Mouse (Mus musculus) hindbrain, embryonic 12.5 days (tissue): ENCODE results near the gene Spock1. TPM values are rescaled to one million over a fixed set of nuclear protein-coding genes. Genes with fewer than 3 reads are reported as not detected.
"Not testable (repeated sequence)": the region's sequence is repeated elsewhere in the genome, so short reads cannot be mapped to it uniquely, and the experiment has no call there.

Experiments used
- ATAC-seq: fragments of 200-750 bp; cut with Nextera tagmentation; 2 replicates; pipeline ENCODE4 v1.8.0; 2017; ENCODE audit warnings: moderate TSS enrichment; ENCODE audit not compliant: low FRiP score
- H3K27ac ChIP-seq: fragments of 300-500 bp; sonication (generic); 2 replicates; pipeline ENCODE4 v1.5.1; 2016; ENCODE audit warnings: mild to moderate bottlenecking
- H3K27me3 ChIP-seq: fragments of 300-500 bp; sonication (generic); 2 replicates; pipeline ENCODE4 v1.6.1; 2016; ENCODE audit warnings: mild to moderate bottlenecking
- H3K36me3 ChIP-seq: fragments of 300-500 bp; sonication (generic); 2 replicates; pipeline ENCODE4 v1.6.1; 2016; ENCODE audit warnings: mild to moderate bottlenecking
- H3K4me1 ChIP-seq: fragments of 300-500 bp; sonication (generic); 2 replicates; pipeline ENCODE4 v1.6.1; 2016
- H3K4me2 ChIP-seq: fragments of 300-500 bp; sonication (generic); replicated peaks from 2 replicates; pipeline ENCODE4 v1.6.1; 2016; ENCODE audit warnings: mild to moderate bottlenecking
- H3K4me3 ChIP-seq: fragments of 300-500 bp; sonication (generic); 2 replicates; pipeline ENCODE4 v1.5.1; 2016; ENCODE audit warnings: mild to moderate bottlenecking
- H3K9ac ChIP-seq: fragments of 300-500 bp; sonication (generic); 2 replicates; pipeline ENCODE4 v1.6.1; 2016; ENCODE audit warnings: mild to moderate bottlenecking, moderate library complexity
- H3K9me3 ChIP-seq: fragments of 300-500 bp; sonication (generic); replicated peaks from 2 replicates; pipeline ENCODE4 v1.6.1; 2016; ENCODE audit warnings: mild to moderate bottlenecking
- WGBS: fragments of 180-500 bp; shearing (Covaris S2); methylation state at CpG from one replicate; pipeline ENCODE4 v1.1.7; 2016; 5-methylcytosine and 5-hydroxymethylcytosine counted together
- polyA plus RNA-seq: library from polyadenylated mRNA; unstranded; fragments of >200 nt; fragmentation: Nextera tagmentation; extraction: Ambion mirVana; gene quantifications from 2 replicates; pipeline ENCODE4 v1.2.1, GENCODE M21; 2016

Gene Spock1
- polyA plus RNA-seq, 1 experiment from 2014 or later: 31.2 TPM

DNA sequence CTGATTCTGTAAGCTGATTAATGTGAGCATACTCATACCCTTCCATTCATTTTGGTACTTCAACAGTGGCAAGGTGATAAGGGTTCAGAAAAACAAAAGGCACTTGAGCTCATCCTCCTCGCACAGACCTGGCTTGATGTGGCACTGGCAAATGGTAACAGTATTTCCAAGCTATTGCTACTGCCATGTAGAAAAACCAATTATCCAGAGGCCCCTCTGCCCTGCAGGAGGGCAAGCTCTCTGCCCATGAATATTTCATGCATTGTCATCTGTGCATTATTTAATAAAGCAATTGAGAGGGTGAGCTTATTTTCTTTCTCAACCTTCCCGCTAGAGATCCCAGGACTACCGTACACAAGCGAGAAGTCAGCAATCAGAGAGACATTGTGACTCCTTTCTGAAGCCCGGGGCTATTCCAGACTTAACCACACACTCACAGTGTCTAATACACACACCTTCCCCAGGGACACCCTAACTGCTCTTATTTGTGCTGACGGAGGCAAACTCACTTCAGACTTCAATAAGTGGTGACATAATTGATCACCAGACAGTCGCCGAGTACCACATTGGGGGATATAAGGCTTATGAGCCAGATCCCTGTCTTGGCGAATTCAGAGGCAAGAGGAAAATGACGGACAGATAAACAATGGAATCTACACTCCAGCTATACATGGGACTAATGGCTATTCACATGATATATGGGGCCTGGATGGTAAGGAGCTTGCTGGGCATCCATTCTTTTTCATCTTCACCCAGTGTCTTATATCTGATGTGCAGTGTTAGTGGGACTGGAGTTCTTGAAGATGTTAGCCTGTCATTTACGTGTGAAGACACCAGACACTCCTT is 296.6 kb downstream of the Spock1 start:
- H3K27ac ChIP-seq: peak overlapping the region; percentile 80
- no peaks in the 10 kb centered on the region for H3K36me3 ChIP-seq
- H3K9me3 ChIP-seq: peaks cover 11% of the 10 kb centered on the region; the same call in 1 of the 2 replicates
- peaks cover 18% of the 10 kb centered on the region for H3K27me3 ChIP-seq
- 48% methylated on average over 11 of the region's 11 CpGs for WGBS
- H3K4me3 ChIP-seq: no peak overlapping the region
- H3K9ac ChIP-seq: no peak overlapping the region
- ATAC-seq: peak; percentile 86
- H3K4me2 ChIP-seq: peak overlapping the region; percentile 6; the same call in 1 of the 2 replicates
- peaks cover 13% of the 10 kb centered on the region for H3K4me1 ChIP-seq

DNA sequence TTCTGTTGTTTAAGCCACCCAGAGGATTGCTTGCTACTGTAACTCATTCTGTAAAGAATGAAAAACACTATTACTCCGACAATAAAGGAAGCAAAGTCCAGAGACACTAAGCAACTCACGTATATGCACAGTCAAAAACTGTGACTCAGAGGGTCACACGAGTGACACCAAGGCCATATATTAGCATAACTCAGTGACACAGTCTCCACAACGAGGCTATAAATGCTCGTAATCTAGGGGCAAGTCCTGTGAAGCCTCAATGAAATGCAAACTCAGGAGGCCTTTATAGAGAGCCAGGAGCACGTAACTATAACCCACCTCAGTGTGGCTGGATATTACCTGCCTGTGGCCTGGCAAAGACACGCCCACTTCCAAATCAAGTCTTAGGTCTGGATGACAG is 298.2 kb downstream of the Spock1 start:
- Histone ChIP-seq H3K9me3 (peaks cover 11% of the 10 kb centered on the region; the same call in 1 of the 2 replicates), H3K27me3 (peaks cover 30% of the 10 kb centered on the region), H3K4me1 (peaks cover 20% of the 10 kb centered on the region), H3K36me3 (no peaks in the 10 kb centered on the region), H3K9ac (no peak overlapping the region), H3K4me3 (no peak overlapping the region), H3K4me2 (no peak overlapping the region), H3K27ac (peak overlapping the region; percentile 19; the same call in 1 of the 2 replicates)
- 88% methylated on average over 7 of the region's 7 CpGs for WGBS
- no peak for ATAC-seq

DNA sequence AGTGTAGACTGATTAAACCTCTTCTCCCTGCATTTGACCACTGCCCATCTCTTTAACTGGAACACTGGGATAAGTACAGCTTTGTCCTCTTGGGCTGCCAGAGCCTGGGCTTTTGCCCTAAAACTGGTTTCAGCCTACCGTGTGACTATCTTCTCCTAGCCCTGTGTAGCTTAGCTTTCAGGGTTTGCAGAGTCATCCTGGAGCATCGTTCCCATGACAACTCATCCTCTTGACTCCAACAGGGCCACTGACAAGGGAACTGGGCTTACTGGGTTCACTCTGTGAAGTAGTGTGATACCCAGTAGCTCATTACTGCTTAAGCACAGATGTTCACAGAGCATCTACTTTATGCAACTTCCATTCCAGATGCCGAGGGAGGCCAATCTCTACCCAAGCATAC is 303.7 kb downstream of the Spock1 start:
- no peak overlapping the region for H3K27ac ChIP-seq
- ATAC-seq: no peak
- H3K4me2 ChIP-seq: no peak overlapping the region
- peaks cover 11% of the 10 kb centered on the region; the same call in 1 of the 2 replicates for H3K9me3 ChIP-seq
- no peak overlapping the region for H3K4me3 ChIP-seq
- peaks cover 24% of the 10 kb centered on the region for H3K4me1 ChIP-seq
- peaks cover 78% of the 10 kb centered on the region for H3K27me3 ChIP-seq
- no peak overlapping the region for H3K9ac ChIP-seq
- no peaks in the 10 kb centered on the region for H3K36me3 ChIP-seq
- WGBS: 87% methylated on average over 3 of the region's 3 CpGs

DNA sequence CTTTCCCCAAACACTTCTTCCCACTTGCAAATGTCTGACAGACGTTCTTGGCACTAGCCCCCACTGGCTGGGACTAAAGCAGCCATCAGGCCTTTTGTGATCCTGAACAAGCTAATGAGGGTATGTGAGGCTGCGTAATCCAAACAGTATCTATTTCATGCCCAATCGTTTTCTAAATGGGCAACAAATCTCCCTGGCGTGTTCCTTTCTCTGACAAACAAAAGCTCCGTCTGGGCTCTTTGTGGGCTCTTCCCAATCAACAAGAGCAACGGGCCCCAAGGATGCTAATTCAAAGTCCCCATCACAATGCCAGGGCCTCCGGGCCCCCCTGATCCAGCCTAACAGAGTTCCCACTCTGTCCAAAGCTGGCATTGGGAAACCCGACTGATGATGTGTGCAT is 304.9 kb downstream of the Spock1 start:
- Histone ChIP-seq H3K9me3 (no peaks in the 10 kb centered on the region), H3K27me3 (peaks cover 84% of the 10 kb centered on the region), H3K4me1 (peaks cover 24% of the 10 kb centered on the region), H3K36me3 (no peaks in the 10 kb centered on the region), H3K27ac (no peak overlapping the region), H3K4me2 (no peak overlapping the region), H3K4me3 (no peak overlapping the region), H3K9ac (no peak overlapping the region)
- ATAC-seq: peak; percentile 87
- WGBS: 21% methylated on average over 8 of the region's 8 CpGs

DNA sequence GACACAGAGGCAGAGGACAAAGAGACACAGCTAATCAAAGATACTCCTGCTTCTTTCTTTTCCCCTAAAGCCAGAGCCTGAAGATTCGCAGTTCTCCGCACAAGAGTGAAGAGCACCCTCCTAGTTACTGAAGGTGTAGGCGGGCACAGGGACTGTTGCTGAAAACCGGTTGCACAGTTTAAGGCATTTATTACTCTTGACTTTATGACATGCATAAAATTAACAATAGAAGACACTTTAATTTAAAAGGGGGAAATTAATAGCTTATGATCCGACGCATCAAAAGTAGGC is 312.4 kb downstream of the Spock1 start:
- Histone ChIP-seq H3K4me3 (no peak overlapping the region), H3K9me3 (no peaks in the 10 kb centered on the region), H3K9ac (no peak overlapping the region), H3K27ac (peak overlapping the region; percentile 88), H3K36me3 (no peaks in the 10 kb centered on the region), H3K4me1 (peaks cover 21% of the 10 kb centered on the region), H3K27me3 (peaks cover 39% of the 10 kb centered on the region), H3K4me2 (peak overlapping the region; percentile 21)
- no peak for ATAC-seq
- WGBS: 81% methylated on average over 6 of the region's 6 CpGs

DNA sequence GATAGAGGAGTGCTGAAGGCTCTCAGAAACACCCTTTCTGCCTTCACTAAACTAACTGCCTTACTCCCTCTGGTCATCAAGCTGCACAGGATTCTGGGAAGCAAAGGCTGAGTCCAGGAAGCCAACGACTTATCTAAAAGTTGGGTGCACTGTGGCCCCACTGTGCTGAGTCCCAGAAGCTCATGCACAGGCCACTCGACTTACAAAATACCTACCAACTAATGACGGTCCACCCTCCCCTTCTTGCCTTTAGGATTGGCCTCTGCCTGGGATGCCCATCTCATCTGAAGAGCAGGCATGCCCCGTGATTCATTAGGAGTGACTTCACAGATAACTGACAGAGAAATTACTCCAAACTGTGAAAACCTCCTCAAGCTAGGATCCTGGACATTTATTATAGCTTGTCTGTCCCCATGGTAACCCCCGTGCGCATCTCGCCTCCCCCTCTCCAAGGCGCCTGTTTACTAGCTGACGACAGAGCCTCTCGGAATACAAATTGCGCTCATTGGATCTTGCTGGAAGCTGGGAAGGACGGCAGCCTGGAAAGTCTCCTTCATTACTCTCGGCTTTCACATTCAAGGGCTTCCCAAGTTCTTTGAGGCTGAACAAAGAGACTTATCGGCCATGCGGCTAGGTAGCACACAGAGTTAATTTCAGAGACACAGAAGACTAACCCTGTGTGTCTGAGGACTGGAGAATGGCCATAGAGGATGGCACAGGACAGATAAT is 312.9 kb downstream of the Spock1 start:
- Histone ChIP-seq H3K4me3 (no peak overlapping the region), H3K27ac (peak overlapping the region; percentile 88), H3K9ac (no peak overlapping the region), H3K4me1 (peaks cover 21% of the 10 kb centered on the region), H3K36me3 (no peaks in the 10 kb centered on the region), H3K27me3 (peaks cover 34% of the 10 kb centered on the region), H3K9me3 (no peaks in the 10 kb centered on the region), H3K4me2 (peak overlapping the region; percentile 21)
- 52% methylated on average over 15 of the region's 15 CpGs for WGBS
- ATAC-seq: peak; percentile 84

DNA sequence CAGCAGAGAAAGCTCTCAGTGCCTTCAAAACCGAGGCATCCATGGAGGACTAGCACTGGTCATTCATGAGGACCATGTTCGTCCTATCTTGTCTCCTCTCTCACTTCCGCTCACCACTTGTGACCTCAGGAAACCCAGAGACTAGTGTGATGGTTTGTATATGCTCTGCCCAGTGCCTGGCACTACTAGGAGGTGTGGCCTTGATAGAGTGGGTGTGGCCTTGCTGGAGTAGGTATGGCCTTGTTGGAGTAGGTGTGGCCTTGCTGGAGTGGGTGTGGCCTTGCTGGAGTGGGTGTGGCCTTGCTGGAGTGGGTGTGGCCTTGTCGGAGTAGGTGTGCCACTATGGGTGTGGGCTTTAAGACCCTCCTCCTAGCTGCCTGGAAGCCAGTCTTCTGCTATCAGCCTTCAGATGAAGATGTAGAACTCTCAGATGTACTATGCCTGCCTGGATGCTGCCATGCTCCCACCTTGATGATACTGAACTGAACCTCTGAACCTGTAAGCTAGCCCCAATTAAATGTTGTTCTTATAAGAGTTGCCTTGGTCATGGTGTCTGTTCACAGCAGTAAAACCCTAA is 318.7 kb downstream of the Spock1 start:
- not testable (repeated sequence) for H3K4me2 ChIP-seq, H3K27me3 ChIP-seq, H3K36me3 ChIP-seq, H3K9ac ChIP-seq, H3K9me3 ChIP-seq, H3K4me3 ChIP-seq
- 85% methylated on average over 4 of the region's 4 CpGs for WGBS
- ATAC-seq: peak; percentile 21; the same call in 1 of the 2 replicates
- peak overlapping the region; percentile 53 for H3K27ac ChIP-seq
- H3K4me1 ChIP-seq: peaks cover 16% of the 10 kb centered on the region

DNA sequence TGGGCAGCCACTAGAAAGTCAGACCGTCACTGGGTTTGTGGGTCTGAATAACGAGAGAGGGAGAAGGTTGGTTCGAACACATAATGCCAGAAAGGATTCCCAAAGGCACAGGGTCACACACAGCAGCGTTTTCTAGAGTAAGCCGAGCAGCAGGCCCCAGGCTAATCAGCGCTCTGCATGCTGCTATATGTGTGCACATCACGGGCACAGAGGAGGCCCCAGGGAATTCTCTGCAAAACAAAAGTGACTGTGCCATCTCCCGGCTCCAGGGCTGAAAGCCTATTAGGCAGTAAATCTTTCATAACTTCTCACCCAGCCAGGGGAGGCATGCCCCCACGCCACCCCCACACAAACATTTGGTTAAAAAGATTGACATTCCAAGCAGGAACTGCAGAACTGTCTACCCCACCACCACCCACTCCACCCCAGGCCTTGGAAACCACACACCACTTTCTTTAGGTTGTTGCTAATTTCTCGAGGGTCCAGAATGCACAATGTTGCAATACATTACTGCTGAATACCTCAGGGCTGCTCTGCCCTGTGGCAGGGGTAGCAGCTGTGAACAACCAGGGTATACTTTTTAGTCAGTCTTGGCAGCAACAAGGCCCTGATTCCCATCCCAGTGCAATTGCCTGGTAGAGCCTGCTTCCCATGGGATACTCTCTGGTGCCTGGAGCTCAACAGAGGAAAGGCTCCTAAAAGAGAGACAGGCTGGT is 319.4 kb downstream of the Spock1 start:
- 0 out of 2 replicates have a peak, but pooled peaks cover 3% of the 10 kb centered on the region for H3K27me3 ChIP-seq
- peak; percentile 87 for ATAC-seq
- H3K9ac ChIP-seq: no peak overlapping the region
- WGBS: 28% methylated on average over 10 of the region's 10 CpGs
- peak overlapping the region; percentile 53 for H3K27ac ChIP-seq
- H3K36me3 ChIP-seq: no peaks in the 10 kb centered on the region
- no peak overlapping the region for H3K4me3 ChIP-seq
- H3K9me3 ChIP-seq: no peaks in the 10 kb centered on the region
- H3K4me2 ChIP-seq: no peak overlapping the region
- H3K4me1 ChIP-seq: peaks cover 14% of the 10 kb centered on the region

DNA sequence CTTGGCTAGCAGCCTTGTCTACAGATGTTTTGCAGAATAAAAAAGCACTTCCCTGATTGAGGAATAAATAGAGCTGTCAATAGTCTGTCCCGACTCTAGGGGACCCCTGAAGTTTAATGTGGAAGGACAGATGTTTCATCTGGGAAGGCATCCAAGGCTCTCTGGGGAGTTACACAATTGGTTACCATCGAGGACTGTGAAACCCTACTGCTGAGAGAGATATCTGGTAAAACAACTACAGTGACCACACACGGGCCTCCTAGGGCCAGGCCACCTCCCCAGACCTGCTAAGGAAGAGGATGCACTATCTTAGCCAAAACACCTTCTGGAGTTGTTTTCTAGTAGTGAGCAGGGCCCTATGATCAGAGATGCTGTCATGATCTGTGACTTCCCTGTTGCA is 323.0 kb downstream of the Spock1 start:
- Histone ChIP-seq H3K4me1 (peaks cover 22% of the 10 kb centered on the region), H3K27ac (no peak overlapping the region), H3K9me3 (no peaks in the 10 kb centered on the region), H3K9ac (no peak overlapping the region), H3K4me3 (no peak overlapping the region), H3K4me2 (no peak overlapping the region), H3K27me3 (0 out of 2 replicates have a peak, but pooled peaks cover 3% of the 10 kb centered on the region), H3K36me3 (no peaks in the 10 kb centered on the region)
- WGBS: 47% methylated on average over 3 of the region's 3 CpGs
- ATAC-seq: no peak

DNA sequence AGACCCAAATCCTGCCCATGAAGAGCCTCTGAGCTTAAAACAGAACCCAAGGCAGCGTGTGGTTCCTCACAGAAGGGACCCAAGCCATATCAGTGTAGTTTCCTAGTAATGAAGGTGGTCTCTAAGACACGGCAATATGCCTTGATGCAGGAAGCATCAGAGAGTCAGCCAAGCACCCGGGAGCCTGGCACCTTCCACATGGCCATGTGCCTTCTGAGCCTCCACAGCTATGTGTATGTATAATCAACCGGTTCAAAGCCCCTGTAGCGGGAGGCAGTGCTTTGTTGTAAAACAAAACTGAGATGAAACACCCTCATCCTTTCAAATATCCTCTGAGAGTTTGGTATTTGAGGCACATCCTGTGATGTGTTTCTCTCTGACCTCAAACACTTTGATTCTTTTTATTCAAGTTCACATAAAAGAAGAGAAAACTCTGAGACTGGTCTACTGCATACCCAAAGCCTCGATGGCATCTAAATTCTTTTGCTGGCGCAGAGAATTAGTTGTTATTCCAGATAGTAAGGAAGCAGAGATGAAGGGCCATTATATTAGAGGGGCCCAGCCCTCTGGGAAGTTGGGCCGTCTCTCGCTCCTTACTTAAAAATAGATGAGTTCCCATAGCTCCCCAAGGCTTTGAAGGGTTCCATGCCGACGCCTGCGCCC is 325.7 kb downstream of the Spock1 start:
- H3K9ac ChIP-seq: no peak overlapping the region
- 0 out of 2 replicates have a peak, but pooled peaks cover 3% of the 10 kb centered on the region for H3K27me3 ChIP-seq
- no peak for ATAC-seq
- no peaks in the 10 kb centered on the region for H3K36me3 ChIP-seq
- 77% methylated on average over 12 of the region's 12 CpGs for WGBS
- H3K4me3 ChIP-seq: no peak overlapping the region
- peaks cover 8% of the 10 kb centered on the region; the same call in 1 of the 2 replicates for H3K4me1 ChIP-seq
- 0 out of 2 replicates have a peak overlapping the region, but pooled peaks have one; percentile 0 for H3K27ac ChIP-seq
- H3K4me2 ChIP-seq: no peak overlapping the region
- no peaks in the 10 kb centered on the region for H3K9me3 ChIP-seq

DNA sequence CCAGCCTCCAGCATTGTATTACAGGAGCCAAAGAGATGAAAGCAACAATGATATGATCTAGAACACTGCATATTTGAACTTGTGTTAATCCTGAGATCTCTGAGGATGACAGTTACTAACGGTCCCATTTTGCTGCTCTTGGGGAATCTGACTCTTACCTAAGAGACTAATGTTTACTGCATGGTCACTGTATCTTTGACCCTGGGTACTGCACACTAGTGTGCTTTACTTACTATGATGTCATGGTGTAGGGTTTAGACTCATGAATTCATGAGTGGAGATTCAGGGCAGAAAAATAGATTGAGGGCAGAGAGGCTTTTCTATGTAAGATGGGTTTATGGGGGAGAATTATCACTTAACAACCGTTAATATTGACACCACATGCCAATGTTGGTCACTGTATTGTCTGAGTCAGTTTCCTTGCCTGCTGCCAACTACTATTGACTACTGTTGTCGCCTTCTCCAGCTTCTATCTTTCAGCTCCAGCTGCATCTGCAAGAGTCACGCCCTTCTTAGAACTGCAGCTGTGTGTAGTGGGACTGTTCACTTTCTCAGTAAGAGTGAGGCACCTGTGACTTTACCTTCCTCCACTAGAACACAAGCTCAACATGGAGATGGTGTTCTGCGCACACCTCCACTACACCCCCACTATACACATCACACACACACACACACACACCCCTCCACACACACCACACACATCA is 330.4 kb downstream of the Spock1 start:
- Histone ChIP-seq H3K27me3 (no peaks in the 10 kb centered on the region), H3K4me3 (no peak overlapping the region), H3K27ac (no peak overlapping the region), H3K36me3 (no peaks in the 10 kb centered on the region), H3K4me2 (no peak overlapping the region), H3K9me3 (no peaks in the 10 kb centered on the region), H3K9ac (no peak overlapping the region), H3K4me1 (peaks cover 3% of the 10 kb centered on the region; the same call in 1 of the 2 replicates)
- WGBS: 90% methylated on average over 5 of the region's 5 CpGs
- no peak for ATAC-seq
